Mouse (Mus musculus) testis, adult 2 months (tissue): ENCODE data around the gene Tnrc6b.

Experiments used
- CTCF ChIP-seq: fragments of 200-500 bp; IDR thresholded peaks from 2 replicates; pipeline ENCODE4 v1.5.1; 2012; ENCODE audit warnings: low read depth, mild to moderate bottlenecking, inconsistent platforms, low read length, moderate library complexity; ENCODE audit not compliant: control insufficient read depth, insufficient read depth, insufficient replicate concordance
- POLR2A ChIP-seq: fragments of 200-500 bp; IDR thresholded peaks from 2 replicates; pipeline ENCODE4 v1.6.1; 2012; ENCODE audit warnings: low read depth, mild to moderate bottlenecking, inconsistent platforms, low read length, moderate library complexity; ENCODE audit not compliant: control insufficient read depth

- TF ChIP-seq CTCF (no peak), POLR2A (no peak)
Measured at GRCm38 (mm10) chr15:80716631-80717135, 5.6 kb downstream of the Tnrc6b start.
